Mouse (Mus musculus): ENCODE data around the gene Zfp629. TPM values are rescaled to one million over a fixed set of nuclear protein-coding genes. Genes with fewer than 3 reads are reported as not detected.
A peak's percentile ranks its signal among the peaks of the same experiment; 100 is the strongest.

The Zfp629 gene
- 20.4 and 25.3 TPM in 2 replicates for polyA plus RNA-seq (2014; fragmentation: Nextera tagmentation; extraction: Ambion mirVana)

DNA sequence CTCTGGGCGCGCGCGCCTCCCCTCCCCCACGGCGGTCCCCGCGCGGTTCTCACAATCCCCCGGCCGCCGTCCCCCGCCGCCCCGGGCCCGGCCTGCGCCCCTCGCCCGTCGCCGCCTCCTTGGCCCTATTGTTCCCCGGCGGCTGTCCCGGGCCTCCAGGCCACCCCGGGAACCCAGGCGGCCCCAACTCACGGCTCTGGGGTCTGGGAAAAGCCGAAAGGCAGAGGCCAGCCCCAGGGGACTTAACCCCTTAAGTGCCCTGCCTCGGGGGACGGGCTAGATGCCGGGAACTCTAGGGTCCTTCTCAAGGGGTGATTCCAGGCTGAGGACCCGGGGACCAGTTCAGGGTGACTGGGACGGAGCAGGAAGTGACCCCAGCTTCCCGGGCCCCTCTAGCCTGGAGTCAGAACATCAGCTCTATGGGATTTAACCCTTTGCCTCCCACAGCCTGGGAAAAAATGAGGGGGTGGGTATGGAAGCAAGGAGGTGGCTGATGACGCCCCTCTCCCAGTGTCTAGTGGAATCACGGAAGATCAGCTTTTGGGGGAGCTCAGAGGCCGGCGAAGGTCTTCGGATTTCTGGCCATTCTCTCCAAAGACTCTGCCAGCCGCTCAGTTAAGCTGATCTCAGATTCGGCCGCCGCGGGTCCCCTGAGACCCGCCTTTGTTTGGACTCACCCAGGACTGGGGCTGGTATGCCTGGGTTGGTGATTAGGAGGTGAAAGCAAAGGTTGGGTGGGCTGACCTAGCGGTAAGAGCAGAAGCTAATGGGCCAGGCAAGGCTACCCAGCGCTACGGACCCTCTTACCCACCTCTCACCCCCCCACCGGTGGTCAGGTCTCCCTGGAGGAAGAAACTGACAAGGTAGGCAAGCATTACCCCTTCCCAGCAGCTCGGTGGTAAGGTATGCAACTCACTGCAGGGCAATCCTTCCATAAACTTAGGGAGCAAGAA, at the start of gene Zfp629:
TSS of gene Zfp629 (minus strand) at position 907 of the 953 bp plus-strand sequence.
- WGBS: under 1% methylated on average over 40 of the region's 50 CpGs

GRCm38 (mm10) chr7:127662926-127663325, 47.3 kb upstream of the Zfp629 start:
- H3K36me3 ChIP-seq (ENCODE audit: control insufficient read depth, insufficient read depth, low read length): peaks cover 9% of the 10 kb centered on the region
- H3K4me2 ChIP-seq (ENCODE audit: low read depth, low read length): no peak overlapping the region
- no peaks in the 10 kb centered on the region for H3K4me1 ChIP-seq (ENCODE audit: control insufficient read depth, insufficient read depth, low read length)
- ATAC-seq (ENCODE audit: low read depth): no peak
- no peaks in the 10 kb centered on the region for H3K27me3 ChIP-seq (ENCODE audit: control insufficient read depth, insufficient read depth, low read length)
- no peak overlapping the region for H3K9ac ChIP-seq (replicated peaks; ENCODE audit: low read depth, low read length)
- H3K4me3 ChIP-seq (ENCODE audit: low read depth, low read length): no peak overlapping the region
- H3K9me3 ChIP-seq (ENCODE audit: control insufficient read depth, low read length): no peaks in the 10 kb centered on the region
- 92% methylated on average over 6 of the region's 6 CpGs for WGBS
- H3K27ac ChIP-seq (ENCODE audit: low read depth, low read length): no peak overlapping the region

More for the DNA sequence above, at the start of gene Zfp629:
- ATAC-seq (ENCODE audit: low read depth): peak; percentile 90
- H3K4me2 ChIP-seq (ENCODE audit: low read depth, low read length): peak within 1 kb of the TSS; percentile 83
- H3K36me3 ChIP-seq (ENCODE audit: control insufficient read depth, insufficient read depth, low read length): peaks cover 24% of the 10 kb centered on the region
- H3K4me1 ChIP-seq (ENCODE audit: control insufficient read depth, insufficient read depth, low read length): peaks cover 14% of the 10 kb centered on the region; the same call in 1 of the 2 replicates
- peak within 1 kb of the TSS; percentile 90 for H3K4me3 ChIP-seq (ENCODE audit: low read depth, low read length)
- H3K9ac ChIP-seq (replicated peaks; ENCODE audit: low read depth, low read length): peak within 1 kb of the TSS; percentile 86
- H3K27me3 ChIP-seq (ENCODE audit: control insufficient read depth, insufficient read depth, low read length): no peaks in the 10 kb centered on the region; the same call in 1 of the 2 replicates
- no peaks in the 10 kb centered on the region for H3K9me3 ChIP-seq (ENCODE audit: control insufficient read depth, low read length)
- peak within 1 kb of the TSS; percentile 77 for H3K27ac ChIP-seq (ENCODE audit: low read depth, low read length)

DNA sequence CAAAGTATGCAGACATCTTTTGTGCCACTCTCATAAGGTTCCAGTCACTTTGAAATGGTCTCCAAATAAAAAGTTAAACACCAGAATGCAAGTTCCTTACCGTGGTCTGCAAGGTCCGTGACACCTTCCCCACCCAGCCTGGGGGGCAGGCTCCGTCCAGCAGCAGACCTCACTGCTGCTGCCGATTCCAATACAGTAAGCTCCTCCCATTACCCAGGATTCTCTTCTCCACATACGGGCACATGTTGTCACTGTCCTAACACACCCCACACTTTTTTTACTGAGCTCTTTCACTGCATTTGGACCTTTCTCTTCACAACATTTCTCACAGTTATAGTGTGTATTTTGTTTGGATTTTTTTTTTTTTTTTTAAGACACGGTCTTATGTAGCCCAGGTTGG, 46.2 kb upstream of the Zfp629 start:
- Histone ChIP-seq H3K27ac (ENCODE audit: low read depth, low read length) (no peak overlapping the region), H3K27me3 (ENCODE audit: control insufficient read depth, insufficient read depth, low read length) (no peaks in the 10 kb centered on the region), H3K4me2 (ENCODE audit: low read depth, low read length) (no peak overlapping the region), H3K4me3 (ENCODE audit: low read depth, low read length) (no peak overlapping the region), H3K4me1 (ENCODE audit: control insufficient read depth, insufficient read depth, low read length) (no peaks in the 10 kb centered on the region), H3K9me3 (ENCODE audit: control insufficient read depth, low read length) (no peaks in the 10 kb centered on the region), H3K36me3 (ENCODE audit: control insufficient read depth, insufficient read depth, low read length) (peaks cover 9% of the 10 kb centered on the region), H3K9ac (replicated peaks; ENCODE audit: low read depth, low read length) (no peak overlapping the region)
- 92% methylated on average over 6 of the region's 6 CpGs for WGBS
- ATAC-seq (ENCODE audit: low read depth): no peak

DNA sequence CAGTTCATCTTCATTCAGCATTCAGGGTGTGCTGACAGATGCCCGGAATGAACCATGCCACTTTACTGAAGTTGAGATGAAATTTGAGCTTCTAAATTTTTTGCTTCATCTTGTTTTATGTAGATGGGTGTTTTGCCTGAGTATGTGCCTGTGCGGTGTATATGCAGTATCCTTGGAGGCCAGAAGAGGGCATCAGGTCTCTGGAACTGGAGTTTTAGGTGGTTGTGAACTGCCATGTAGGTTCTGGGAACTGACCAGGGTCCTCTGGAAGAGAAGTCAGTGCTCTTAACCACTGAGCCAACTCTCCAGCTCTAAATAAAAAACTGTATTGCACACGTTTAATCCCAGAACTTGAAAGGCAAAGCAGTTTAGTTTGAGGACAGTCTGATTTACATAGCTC, 45.3 kb upstream of the Zfp629 start:
- H3K27me3 ChIP-seq (ENCODE audit: control insufficient read depth, insufficient read depth, low read length): no peaks in the 10 kb centered on the region
- no peak overlapping the region for H3K27ac ChIP-seq (ENCODE audit: low read depth, low read length)
- no peak overlapping the region for H3K4me3 ChIP-seq (ENCODE audit: low read depth, low read length)
- ATAC-seq (ENCODE audit: low read depth): no peak
- H3K4me2 ChIP-seq (ENCODE audit: low read depth, low read length): no peak overlapping the region
- 84% methylated on average over 3 of the region's 3 CpGs for WGBS
- H3K9me3 ChIP-seq (ENCODE audit: control insufficient read depth, low read length): no peaks in the 10 kb centered on the region
- peaks cover 3% of the 10 kb centered on the region for H3K36me3 ChIP-seq (ENCODE audit: control insufficient read depth, insufficient read depth, low read length)
- no peaks in the 10 kb centered on the region for H3K4me1 ChIP-seq (ENCODE audit: control insufficient read depth, insufficient read depth, low read length)
- no peak overlapping the region for H3K9ac ChIP-seq (replicated peaks; ENCODE audit: low read depth, low read length)

GRCm38 (mm10) chr7:127656946-127657345, 41.3 kb upstream of the Zfp629 start:
- no peak overlapping the region for H3K9ac ChIP-seq (replicated peaks; ENCODE audit: low read depth, low read length)
- H3K36me3 ChIP-seq (ENCODE audit: control insufficient read depth, insufficient read depth, low read length): no peaks in the 10 kb centered on the region
- H3K27me3 ChIP-seq (ENCODE audit: control insufficient read depth, insufficient read depth, low read length): no peaks in the 10 kb centered on the region
- ATAC-seq (ENCODE audit: low read depth): no peak
- H3K4me3 ChIP-seq (ENCODE audit: low read depth, low read length): no peak overlapping the region
- H3K4me2 ChIP-seq (ENCODE audit: low read depth, low read length): no peak overlapping the region
- no peaks in the 10 kb centered on the region for H3K9me3 ChIP-seq (ENCODE audit: control insufficient read depth, low read length)
- H3K4me1 ChIP-seq (ENCODE audit: control insufficient read depth, insufficient read depth, low read length): no peaks in the 10 kb centered on the region
- H3K27ac ChIP-seq (ENCODE audit: low read depth, low read length): no peak overlapping the region
- WGBS: 40% methylated on average over 4 of the region's 4 CpGs

DNA sequence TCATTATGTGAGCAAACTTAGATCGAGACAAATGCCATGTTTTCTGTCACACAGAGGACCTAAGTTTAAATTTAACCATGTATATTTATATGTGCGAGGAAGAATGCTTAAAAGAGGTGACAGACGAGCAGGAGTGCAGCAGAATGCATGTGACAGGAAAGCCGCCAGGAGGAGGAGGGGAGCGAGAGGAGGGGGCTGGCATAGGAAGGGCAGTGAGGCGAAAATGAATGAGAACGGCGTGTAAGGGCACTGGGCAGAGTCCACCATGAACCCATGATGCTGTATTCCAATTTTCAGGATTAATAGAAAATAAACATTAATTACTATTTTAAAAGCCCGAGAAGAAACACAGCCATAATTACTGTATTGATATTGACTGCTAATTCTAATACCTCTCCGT, 38.7 kb upstream of the Zfp629 start:
- Histone ChIP-seq H3K4me1 (ENCODE audit: control insufficient read depth, insufficient read depth, low read length) (no peaks in the 10 kb centered on the region), H3K9me3 (ENCODE audit: control insufficient read depth, low read length) (no peaks in the 10 kb centered on the region), H3K4me3 (ENCODE audit: low read depth, low read length) (no peak overlapping the region), H3K27ac (ENCODE audit: low read depth, low read length) (no peak overlapping the region), H3K27me3 (ENCODE audit: control insufficient read depth, insufficient read depth, low read length) (no peaks in the 10 kb centered on the region), H3K4me2 (ENCODE audit: low read depth, low read length) (no peak overlapping the region), H3K9ac (replicated peaks; ENCODE audit: low read depth, low read length) (no peak overlapping the region), H3K36me3 (ENCODE audit: control insufficient read depth, insufficient read depth, low read length) (no peaks in the 10 kb centered on the region)
- WGBS: 71% methylated on average over 10 of the region's 10 CpGs
- no peak for ATAC-seq (ENCODE audit: low read depth)

GRCm38 (mm10) chr7:127652050-127652449, 36.5 kb upstream of the Zfp629 start:
- Histone ChIP-seq H3K36me3 (ENCODE audit: control insufficient read depth, insufficient read depth, low read length) (no peaks in the 10 kb centered on the region), H3K9me3 (ENCODE audit: control insufficient read depth, low read length) (no peaks in the 10 kb centered on the region), H3K27ac (ENCODE audit: low read depth, low read length) (no peak overlapping the region), H3K4me3 (ENCODE audit: low read depth, low read length) (no peak overlapping the region), H3K4me2 (ENCODE audit: low read depth, low read length) (peak overlapping the region; percentile 22; the same call in 1 of the 2 replicates), H3K4me1 (ENCODE audit: control insufficient read depth, insufficient read depth, low read length) (no peaks in the 10 kb centered on the region), H3K9ac (replicated peaks; ENCODE audit: low read depth, low read length) (no peak overlapping the region; the same call in 1 of the 2 replicates), H3K27me3 (ENCODE audit: control insufficient read depth, insufficient read depth, low read length) (no peaks in the 10 kb centered on the region)
- WGBS: 10% methylated on average over 18 of the region's 18 CpGs
- no peak for ATAC-seq (ENCODE audit: low read depth)

GRCm38 (mm10) chr7:127651624-127652023, 36.0 kb upstream of the Zfp629 start:
- Histone ChIP-seq H3K27ac (ENCODE audit: low read depth, low read length) (no peak overlapping the region), H3K4me2 (ENCODE audit: low read depth, low read length) (no peak overlapping the region), H3K4me3 (ENCODE audit: low read depth, low read length) (no peak overlapping the region), H3K36me3 (ENCODE audit: control insufficient read depth, insufficient read depth, low read length) (no peaks in the 10 kb centered on the region), H3K27me3 (ENCODE audit: control insufficient read depth, insufficient read depth, low read length) (no peaks in the 10 kb centered on the region), H3K4me1 (ENCODE audit: control insufficient read depth, insufficient read depth, low read length) (no peaks in the 10 kb centered on the region), H3K9ac (replicated peaks; ENCODE audit: low read depth, low read length) (no peak overlapping the region), H3K9me3 (ENCODE audit: control insufficient read depth, low read length) (no peaks in the 10 kb centered on the region)
- 83% methylated on average over 2 of the region's 3 CpGs for WGBS
- no peak for ATAC-seq (ENCODE audit: low read depth)

DNA sequence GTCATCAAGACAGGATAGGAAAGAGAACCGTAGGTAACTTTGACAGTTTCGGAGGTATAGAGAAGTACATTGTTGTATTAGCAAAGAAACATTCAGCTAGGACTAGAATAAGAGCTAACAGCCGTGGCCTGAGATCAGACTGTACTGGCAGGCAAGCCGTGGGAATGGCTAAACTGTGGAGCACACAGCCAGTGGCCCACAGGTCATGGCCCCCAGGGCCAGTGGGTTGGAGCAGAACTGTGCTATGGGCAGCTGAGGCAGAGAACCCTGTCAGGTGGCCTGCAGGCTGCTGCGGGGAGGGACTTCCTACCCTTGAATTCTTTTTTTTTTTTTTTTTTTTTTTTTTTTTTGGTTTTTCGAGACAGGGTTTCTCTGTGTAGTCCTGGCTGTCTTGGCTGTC, 33.6 kb upstream of the Zfp629 start:
- Histone ChIP-seq H3K27me3 (ENCODE audit: control insufficient read depth, insufficient read depth, low read length) (no peaks in the 10 kb centered on the region), H3K4me1 (ENCODE audit: control insufficient read depth, insufficient read depth, low read length) (no peaks in the 10 kb centered on the region), H3K4me2 (ENCODE audit: low read depth, low read length) (no peak overlapping the region), H3K9me3 (ENCODE audit: control insufficient read depth, low read length) (no peaks in the 10 kb centered on the region), H3K9ac (replicated peaks; ENCODE audit: low read depth, low read length) (no peak overlapping the region), H3K36me3 (ENCODE audit: control insufficient read depth, insufficient read depth, low read length) (no peaks in the 10 kb centered on the region), H3K4me3 (ENCODE audit: low read depth, low read length) (no peak overlapping the region), H3K27ac (ENCODE audit: low read depth, low read length) (no peak overlapping the region)
- 81% methylated on average over 6 of the region's 6 CpGs for WGBS
- no peak for ATAC-seq (ENCODE audit: low read depth)

All from neural tube, embryonic 14.5 days (tissue).